ENCODE assay signal across 8 mouse cellular contexts in genomic region chr11:76399587-76400330, GRCm38 (mm10). TPM values are rescaled to one million over a fixed set of nuclear protein-coding genes. Genes with fewer than 3 reads are reported as not detected.
A peak's percentile ranks its signal among the peaks of the same experiment; 100 is the strongest.
DNase-seq lines count a peak whose midpoint lies in the region; ATAC-seq and TF ChIP-seq lines count a peak whose summit lies in the region.

No protein-coding gene starts in this region.

- peak overlapping the region; percentile 95 for H3K4me3 ChIP-seq in gastrocnemius, adult 2 months
- H3K4me3 ChIP-seq in hindbrain, embryonic 12.5 days, result peak overlapping the region; percentile 90
- H3K4me3 ChIP-seq in limb, embryonic 15.5 days, result peak overlapping the region; percentile 91
- peak overlapping the region; percentile 98 for H3K4me3 ChIP-seq in myocyte

- peak; percentile 48 for DNase-seq in gastrocnemius, adult 2 months
- DNase-seq in gastrocnemius, postnatal 25 days, result no peak
- peak; percentile 85 for DNase-seq in brain, embryonic 14.5 days (ENCODE audit: low read depth)
- peak; percentile 51 for DNase-seq in fibroblast of lung, adult 2 months (ENCODE audit: low read depth)
- no peak for DNase-seq in frontal cortex, postnatal 10 days (ENCODE audit: low spot score in 2 of 2)

- 0 out of 2 replicates have a peak, but pooled peaks have one; percentile 17 for ATAC-seq in hindbrain, embryonic 12.5 days (ENCODE audit: low FRiP score)
- peak; percentile 8; the same call in 1 of the 2 replicates for ATAC-seq in limb, embryonic 15.5 days (ENCODE audit: insufficient number of reproducible peaks, low FRiP score, low TSS enrichment, low read depth)

- TF ChIP-seq CTCF in gastrocnemius, adult 2 months (IDR thresholded peaks at IDR 0.05), result peak; percentile 71
- peak; percentile 35; the same call in 1 of the 2 replicates for TF ChIP-seq CTCF in brain, embryonic 14.5 days (IDR thresholded peaks at IDR 0.05; ENCODE audit: borderline replicate concordance, extremely low read depth, insufficient read depth, insufficient read length)

- H3K27ac ChIP-seq in gastrocnemius, adult 2 months, result peak overlapping the region; percentile 96
- peak overlapping the region; percentile 18; the same call in 1 of the 2 replicates for H3K27ac ChIP-seq in hindbrain, embryonic 12.5 days
- H3K27ac ChIP-seq in limb, embryonic 15.5 days, result peak overlapping the region; percentile 92

- H3K9me3 ChIP-seq in hindbrain, embryonic 12.5 days (replicated peaks), result no peaks in the 10 kb centered on the region
- no peaks in the 10 kb centered on the region for H3K9me3 ChIP-seq in limb, embryonic 15.5 days

- no peaks in the 10 kb centered on the region for H3K27me3 ChIP-seq in hindbrain, embryonic 12.5 days
- H3K27me3 ChIP-seq in limb, embryonic 15.5 days, result no peaks in the 10 kb centered on the region
- H3K27me3 ChIP-seq in myocyte (ENCODE audit: control insufficient read depth, insufficient read depth, insufficient read length), result no peaks in the 10 kb centered on the region

- WGBS in hindbrain, embryonic 12.5 days, result 15% methylated on average over 11 of the region's 11 CpGs
- 6% methylated on average over 11 of the region's 11 CpGs for WGBS in limb, embryonic 15.5 days

- peak overlapping the region; percentile 87 for H3K4me2 ChIP-seq in hindbrain, embryonic 12.5 days (replicated peaks)
- peak overlapping the region; percentile 82 for H3K4me2 ChIP-seq in limb, embryonic 15.5 days
- peak overlapping the region; percentile 99 for H3K4me2 ChIP-seq in myocyte (ENCODE audit: low read depth)

- no peaks in the 10 kb centered on the region for H3K36me3 ChIP-seq in hindbrain, embryonic 12.5 days
- H3K36me3 ChIP-seq in limb, embryonic 15.5 days, result no peaks in the 10 kb centered on the region
- H3K36me3 ChIP-seq in myocyte (ENCODE audit: control insufficient read depth, insufficient read depth), result no peaks in the 10 kb centered on the region

- H3K79me2 ChIP-seq in myocyte (ENCODE audit: control insufficient read depth, insufficient read depth), result peaks cover 37% of the 10 kb centered on the region

- TF ChIP-seq POLR2A in brain, embryonic 14.5 days (IDR thresholded peaks at IDR 0.05; ENCODE audit: borderline replicate concordance, extremely low read depth, insufficient read depth, insufficient read length, poor library complexity, severe bottlenecking), result no peak
- no peak for TF ChIP-seq POLR2A in myocyte (IDR thresholded peaks at IDR 0.05; ENCODE audit: insufficient read length, low read depth)

- intact Hi-C loops in gastrocnemius, adult 2 months (cut with DNase I), result loop anchor here (1.0 to 5.0 kb wide), 5 partner anchors 19 to 146 kb away; no protein-coding TSS in a partner anchor

- H3ac ChIP-seq in myocyte (ENCODE audit: control insufficient read depth, insufficient read length), result no peak overlapping the region

- H3K4me1 ChIP-seq in hindbrain, embryonic 12.5 days, result peaks cover 12% of the 10 kb centered on the region
- H3K4me1 ChIP-seq in limb, embryonic 15.5 days, result peaks cover 35% of the 10 kb centered on the region

- H3K9ac ChIP-seq in hindbrain, embryonic 12.5 days, result no peak overlapping the region; the same call in 1 of the 2 replicates
- no peak overlapping the region for H3K9ac ChIP-seq in limb, embryonic 15.5 days

TF ChIP-seq in myocyte, 11 proteins besides CTCF, POLR2A, EP300 and RAD21:
- TF ChIP-seq TCF12 (IDR thresholded peaks at IDR 0.05; ENCODE audit: insufficient read depth, poor library complexity, severe bottlenecking), result no peak
- no peak for TF ChIP-seq MYOD1 (IDR thresholded peaks at IDR 0.05; ENCODE audit: control insufficient read depth in 1 of 3, insufficient read length in 2 of 3, low read depth in 2 of 3)
- TF ChIP-seq USF1 (IDR thresholded peaks at IDR 0.05; ENCODE audit: low read depth), result no peak
- TF ChIP-seq CEBPB (IDR thresholded peaks at IDR 0.05; ENCODE audit: insufficient read depth, poor library complexity, severe bottlenecking), result no peak
- TF ChIP-seq POLR2AphosphoS2 (IDR thresholded peaks at IDR 0.05; ENCODE audit: insufficient read length, low read depth), result no peak
- TF ChIP-seq REST (IDR thresholded peaks at IDR 0.05; ENCODE audit: insufficient read depth, insufficient read length), result no peak
- no peak for TF ChIP-seq E2F4 (IDR thresholded peaks at IDR 0.05; ENCODE audit: insufficient read depth)
- TF ChIP-seq MAX (IDR thresholded peaks at IDR 0.05; ENCODE audit: low read depth), result no peak
- TF ChIP-seq TCF3 (IDR thresholded peaks at IDR 0.05; ENCODE audit: insufficient read length, low read depth), result no peak
- TF ChIP-seq MYOG (IDR thresholded peaks at IDR 0.05; ENCODE audit: control insufficient read depth in 1 of 3, insufficient read depth in 1 of 3, insufficient read length in 2 of 3, low read depth in 2 of 3), result no peak
- TF ChIP-seq SRF (IDR thresholded peaks at IDR 0.05; ENCODE audit: control insufficient read depth, insufficient read length, low read depth), result no peak

RNA-seq across cellular contexts. Expression of gene Nxn, which starts 0.8 kb away (rescaled TPM):
- 10 to 100 TPM; 42.0 to 49.3 TPM for total RNA-seq in gastrocnemius, adult 2 months (2021)
- 10 to 100 TPM; 25.6 to 32.0 TPM for total RNA-seq in gastrocnemius, postnatal 25 days (2021)
- polyA plus RNA-seq in brain, embryonic 14.5 days (2012; rRNA removed), result 33.9 and 40.9 TPM in 2 replicates
- polyA plus RNA-seq in hindbrain, embryonic 12.5 days (2016; fragmentation: Nextera tagmentation; extraction: Ambion mirVana), result 54.3 and 57.3 TPM in 2 replicates
- 48.1 and 60.8 TPM in 2 replicates for polyA plus RNA-seq in limb, embryonic 15.5 days (2015; fragmentation: Nextera tagmentation; extraction: Ambion mirVana)
- 76.8 TPM for polyA plus RNA-seq in myocyte (2012; fragmentation: generic; extraction: Trizol)

RNA-seq across cellular contexts. Expression of gene Timm22, which starts 7.0 kb away (rescaled TPM):
- total RNA-seq in gastrocnemius, adult 2 months (2021), result 10 to 100 TPM; 29.0 to 45.0 TPM
- total RNA-seq in gastrocnemius, postnatal 25 days (2021), result 10 to 100 TPM; 40.4 to 40.8 TPM
- polyA plus RNA-seq in brain, embryonic 14.5 days (2012; rRNA removed), result 32.5 and 36.8 TPM in 2 replicates
- 111 and 113 TPM in 2 replicates for polyA plus RNA-seq in hindbrain, embryonic 12.5 days (2016; fragmentation: Nextera tagmentation; extraction: Ambion mirVana)
- polyA plus RNA-seq in limb, embryonic 15.5 days (2015; fragmentation: Nextera tagmentation; extraction: Ambion mirVana), result 101 and 107 TPM in 2 replicates
- 101 TPM for polyA plus RNA-seq in myocyte (2012; fragmentation: generic; extraction: Trizol)

Comparison
In these comparisons a context has a peak if more than half of its experiments do, and no peak if none do; other contexts are left out.
1. DNase-seq: peak in gastrocnemius, adult 2 months (single experiment), brain, embryonic 14.5 days (single experiment) and fibroblast of lung, adult 2 months (single experiment); none in gastrocnemius, postnatal 25 days (single experiment) and frontal cortex, postnatal 10 days (0 of 2).
2. H3K27ac ChIP-seq: peak in every context shown above with its lines; median percentile 96 in gastrocnemius, adult 2 months; 92 in limb, embryonic 15.5 days; 18 in hindbrain, embryonic 12.5 days.
3. Peak in every context shown above with its lines, with median percentiles within 50 percentile points of each other: H3K4me3 ChIP-seq and H3K4me2 ChIP-seq.